Mouse (Mus musculus) urinary bladder, postnatal 4 days (tissue): ENCODE measurements around the gene Ang.

ENCODE experiments used
- DNase-seq, 2 experiments: peaks; one replicate each; pipeline ENCODE4 v3.0.0; 2021 to 2022; ENCODE audit warnings: low spot score in 2 of 2

Gene Ang

GRCm38 (mm10) chr14:51088970-51089673 lies 1.8 kb upstream of the Ang start:
- DNase-seq = peak; percentile 92 to 95

- DNase-seq = no peak
These were observed 1.3 kb upstream of the Ang start for GRCm38 (mm10) chr14:51089674-51090076.

GRCm38 (mm10) chr14:51090077-51090781 lies 721 bp upstream of the Ang start:
- peak; percentile 74 to 87 for DNase-seq

- no peak for DNase-seq
These were observed 1.2 kb downstream of the Ang start for GRCm38 (mm10) chr14:51092073-51092620.

GRCm38 (mm10) chr14:51093496-51093895 lies 2.5 kb downstream of the Ang start:
- DNase-seq = no peak

GRCm38 (mm10) chr14:51094096-51094875 lies 3.3 kb downstream of the Ang start:
- DNase-seq = no peak

- DNase-seq = no peak
These were observed 4.0 kb downstream of the Ang start for GRCm38 (mm10) chr14:51094921-51095320.

- no peak for DNase-seq
These were observed 5.0 kb downstream of the Ang start for GRCm38 (mm10) chr14:51095736-51096524.

GRCm38 (mm10) chr14:51098300-51098699 lies 7.3 kb downstream of the Ang start:
- peak in 1 of 2 experiments; percentile 68 for DNase-seq

GRCm38 (mm10) chr14:51098921-51099320 lies 8.0 kb downstream of the Ang start:
- no peak for DNase-seq

GRCm38 (mm10) chr14:51101284-51101683 lies 10.3 kb downstream of the Ang start:
- no peak for DNase-seq

- peak; percentile 39 to 73 for DNase-seq
These were observed 12.3 kb downstream of the Ang start for GRCm38 (mm10) chr14:51103217-51103616.

GRCm38 (mm10) chr14:51104366-51104765 lies 13.4 kb downstream of the Ang start:
- no peak for DNase-seq

- no peak for DNase-seq
These were observed 15.6 kb downstream of the Ang start for GRCm38 (mm10) chr14:51106449-51106967.

GRCm38 (mm10) chr14:51111966-51112365 lies 21.0 kb downstream of the Ang start:
- no peak for DNase-seq

- no peak for DNase-seq
These were observed 22.5 kb downstream of the Ang start for GRCm38 (mm10) chr14:51113476-51113875.

GRCm38 (mm10) chr14:51113916-51114560 lies 23.1 kb downstream of the Ang start, which contains the start of gene Eddm3b:
TSS of gene Eddm3b (plus strand) at chr14:51114426.
- no peak for DNase-seq

GRCm38 (mm10) chr14:51125684-51126083 lies 34.7 kb downstream of the Ang start:
- no peak for DNase-seq

- no peak for DNase-seq
These were observed 36.8 kb downstream of the Ang start for GRCm38 (mm10) chr14:51127648-51128258.
